Mouse (Mus musculus): ENCODE results near the gene Olfr1079.
"Not testable (repeated sequence)": the region's sequence is repeated elsewhere in the genome, so short reads cannot be mapped to it uniquely, and the experiment has no call there.

Gene Olfr1079

GRCm38 (mm10) chr2:86542380-86542779, at the start of gene Olfr1079:
TSS of gene Olfr1079 (minus strand) at chr2:86542480.
- DNase-seq: no peak

GRCm38 (mm10) chr2:86558135-86558534, 15.9 kb upstream of the Olfr1079 start, which contains the start of gene Olfr1080:
TSS of gene Olfr1080 (minus strand) at chr2:86558235.
- not testable (repeated sequence) for DNase-seq

GRCm38 (mm10) chr2:86530991-86531390, 11.3 kb downstream of the Olfr1079 start:
- DNase-seq: no peak

GRCm38 (mm10) chr2:86508161-86508560, 34.1 kb downstream of the Olfr1079 start, which contains the start of gene Olfr1076:
TSS of gene Olfr1076 (plus strand) at chr2:86508461.
- no peak for DNase-seq

GRCm38 (mm10) chr2:86487286-86487685, 55.0 kb downstream of the Olfr1079 start, which contains the start of gene Olfr228:
TSS of gene Olfr228 (minus strand) at chr2:86487386.
- DNase-seq: no peak
